Mouse (Mus musculus) E14TG2a.4 (cell line): ENCODE measurements at regions not wholly inside any gene's neighbourhood (a gene's known extent, or its start where the extent isn't known, plus 50 kb on each side); places are given as distances from the start of the nearest gene placed in this dataset.
"Not testable (repeated sequence)": the region's sequence is repeated elsewhere in the genome, so short reads cannot be mapped to it uniquely, and the experiment has no call there.

Experiments used
- H3K27me3 ChIP-seq: 2 replicates; pipeline ENCODE4 v1.6.1; 2014; ENCODE audit warnings: low read length, control low read depth; ENCODE audit not compliant: insufficient read depth
- H3K36me3 ChIP-seq: 2 replicates; pipeline ENCODE4 v1.6.1; 2014; ENCODE audit warnings: low read length, control low read depth; ENCODE audit not compliant: insufficient read depth
- H3K4me1 ChIP-seq: replicated peaks from 2 replicates; pipeline ENCODE4 v1.6.1; 2014; ENCODE audit warnings: low read depth, low read length, control low read depth
- H3K4me3 ChIP-seq: replicated peaks from 2 replicates; pipeline ENCODE4 v1.5.1; 2014; ENCODE audit warnings: mild to moderate bottlenecking, low read length
- H3K9me3 ChIP-seq: 2 replicates; pipeline ENCODE4 v1.6.1; 2014; ENCODE audit warnings: low read length, control low read depth
- CTCF ChIP-seq: conservative IDR thresholded peaks from 2 replicates; pipeline ENCODE4 v1.5.1; 2014; ENCODE audit warnings: low read length
- NANOG ChIP-seq: IDR thresholded peaks from 2 replicates; pipeline ENCODE4 v1.6.1; 2014; ENCODE audit warnings: borderline replicate concordance, low read length, mixed read lengths
- POU5F1 ChIP-seq: IDR thresholded peaks from 2 replicates; pipeline ENCODE4 v1.6.1; 2014; ENCODE audit warnings: low read length, borderline replicate concordance

GRCm38 (mm10) chr3:7306800-7307199 lies 686.6 kb upstream of the 1700008P02Rik start:
- no peaks in the 10 kb centered on the region for H3K36me3 ChIP-seq
- no peaks in the 10 kb centered on the region for H3K9me3 ChIP-seq
- TF ChIP-seq NANOG = no peak
- TF ChIP-seq CTCF = no peak
- TF ChIP-seq POU5F1 = no peak
- H3K4me1 ChIP-seq = no peaks in the 10 kb centered on the region
- H3K4me3 ChIP-seq = no peak overlapping the region
- no peaks in the 10 kb centered on the region for H3K27me3 ChIP-seq

GRCm38 (mm10) chr3:7298511-7298910 lies 678.3 kb upstream of the 1700008P02Rik start:
- no peaks in the 10 kb centered on the region for H3K36me3 ChIP-seq
- TF ChIP-seq CTCF (no peak), POU5F1 (no peak), NANOG (no peak)
- H3K4me1 ChIP-seq = no peaks in the 10 kb centered on the region
- H3K9me3 ChIP-seq = no peaks in the 10 kb centered on the region
- H3K27me3 ChIP-seq = no peaks in the 10 kb centered on the region
- H3K4me3 ChIP-seq = no peak overlapping the region

- Histone ChIP-seq H3K4me1 (no peaks in the 10 kb centered on the region), H3K4me3 (no peak overlapping the region), H3K27me3 (no peaks in the 10 kb centered on the region), H3K9me3 (peaks cover 4% of the 10 kb centered on the region; the same call in 1 of the 2 replicates), H3K36me3 (no peaks in the 10 kb centered on the region)
- TF ChIP-seq NANOG = no peak
Measured at GRCm38 (mm10) chr3:7291026-7291425, 670.8 kb upstream of the 1700008P02Rik start.

- Histone ChIP-seq H3K4me1 (no peaks in the 10 kb centered on the region), H3K4me3 (no peak overlapping the region), H3K9me3 (no peaks in the 10 kb centered on the region), H3K27me3 (no peaks in the 10 kb centered on the region), H3K36me3 (no peaks in the 10 kb centered on the region)
- no peak for TF ChIP-seq CTCF
- TF ChIP-seq NANOG = no peak
- no peak for TF ChIP-seq POU5F1
Measured at GRCm38 (mm10) chr3:7257591-7257990, 637.3 kb upstream of the 1700008P02Rik start.

- Histone ChIP-seq H3K4me3 (no peak overlapping the region), H3K27me3 (no peaks in the 10 kb centered on the region), H3K9me3 (no peaks in the 10 kb centered on the region), H3K36me3 (no peaks in the 10 kb centered on the region), H3K4me1 (no peaks in the 10 kb centered on the region)
- TF ChIP-seq POU5F1 (no peak), CTCF (no peak), NANOG (no peak)
Measured at GRCm38 (mm10) chr3:7248337-7248736, 628.1 kb upstream of the 1700008P02Rik start.

GRCm38 (mm10) chr3:7229769-7230168 lies 609.5 kb upstream of the 1700008P02Rik start:
- no peak for TF ChIP-seq CTCF
- TF ChIP-seq POU5F1 = no peak
- TF ChIP-seq NANOG = no peak
- Histone ChIP-seq H3K4me3 (no peak overlapping the region), H3K36me3 (no peaks in the 10 kb centered on the region), H3K4me1 (no peaks in the 10 kb centered on the region), H3K9me3 (no peaks in the 10 kb centered on the region), H3K27me3 (no peaks in the 10 kb centered on the region)

GRCm38 (mm10) chr3:7188531-7188930 lies 568.3 kb upstream of the 1700008P02Rik start:
- H3K36me3 ChIP-seq, H3K9me3 ChIP-seq, H3K4me1 ChIP-seq, H3K27me3 ChIP-seq, H3K4me3 ChIP-seq: not testable (repeated sequence)

GRCm38 (mm10) chr3:7166596-7166995 lies 546.4 kb upstream of the 1700008P02Rik start:
- TF ChIP-seq POU5F1 (no peak), NANOG (peak; percentile 70; the same call in 1 of the 2 replicates), CTCF (no peak)
- Histone ChIP-seq H3K4me3 (no peak overlapping the region), H3K9me3 (peaks cover 19% of the 10 kb centered on the region), H3K36me3 (peaks cover 13% of the 10 kb centered on the region; the same call in 1 of the 2 replicates), H3K4me1 (0 out of 2 replicates have a peak, but pooled peaks cover 9% of the 10 kb centered on the region), H3K27me3 (no peaks in the 10 kb centered on the region)

- TF ChIP-seq NANOG (no peak), CTCF (no peak), POU5F1 (no peak)
- no peaks in the 10 kb centered on the region for H3K27me3 ChIP-seq
- H3K4me3 ChIP-seq = no peak overlapping the region
- H3K36me3 ChIP-seq = no peaks in the 10 kb centered on the region
- 0 out of 2 replicates have a peak, but pooled peaks cover 4% of the 10 kb centered on the region for H3K4me1 ChIP-seq
- peaks cover 52% of the 10 kb centered on the region for H3K9me3 ChIP-seq
Measured at GRCm38 (mm10) chr3:7138996-7139395, 518.8 kb upstream of the 1700008P02Rik start.

- Histone ChIP-seq H3K27me3 (no peaks in the 10 kb centered on the region), H3K36me3 (no peaks in the 10 kb centered on the region), H3K4me3 (no peak overlapping the region), H3K4me1 (0 out of 2 replicates have a peak, but pooled peaks cover 4% of the 10 kb centered on the region), H3K9me3 (peaks cover 22% of the 10 kb centered on the region)
- no peak for TF ChIP-seq NANOG
- TF ChIP-seq CTCF = no peak
- no peak for TF ChIP-seq POU5F1
Measured at GRCm38 (mm10) chr3:7134714-7135113, 514.5 kb upstream of the 1700008P02Rik start.
